Mouse (Mus musculus): ENCODE measurements at regions not wholly inside any gene's neighbourhood (a gene's known extent, or its start where the extent isn't known, plus 50 kb on each side); places are given as distances from the start of the nearest gene placed in this dataset.

DNA sequence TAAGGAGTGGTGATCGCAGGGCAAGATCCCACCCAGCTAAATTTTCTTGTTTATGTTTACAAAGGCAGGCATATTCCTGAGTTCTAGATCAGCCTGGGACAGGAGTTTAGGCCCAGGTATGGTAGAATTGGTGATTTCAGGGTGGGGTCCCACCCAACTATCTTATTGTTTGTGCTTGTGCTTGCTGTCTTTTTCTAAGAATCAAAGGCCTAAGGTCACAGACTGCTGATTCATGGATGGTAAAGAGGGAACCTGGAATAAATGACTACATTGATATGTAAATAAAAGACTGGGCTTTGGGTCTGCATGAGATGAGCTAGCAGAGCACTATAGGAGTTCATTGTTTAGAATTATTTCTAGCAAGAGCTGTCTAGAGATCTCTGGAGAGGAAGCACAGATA is 152.3 kb upstream of the Slc7a11 start:
- TF ChIP-seq CTCF (IDR thresholded peaks at IDR 0.05; ENCODE audit: extremely low read depth, insufficient read depth, low read length) (no peak), POLR2A (IDR thresholded peaks at IDR 0.05; ENCODE audit: extremely low read depth, insufficient read depth, low read length) (no peak)

All from cortical plate, adult 2 months (tissue).